Mouse (Mus musculus) midbrain, embryonic 14.5 days (tissue): ENCODE results near the gene Smad1. TPM values are rescaled to one million over a fixed set of nuclear protein-coding genes. Genes with fewer than 3 reads are reported as not detected.

Experiments used
- ATAC-seq: fragments of 200-750 bp; cut with Nextera tagmentation; 2 replicates; pipeline ENCODE4 v1.8.0; 2017; ENCODE audit warnings: moderate number of reproducible peaks, moderate library complexity; ENCODE audit not compliant: low FRiP score, low TSS enrichment
- DNase-seq: peaks from one replicate; pipeline ENCODE4 v3.0.0-alpha.2; 2015
- H3K27ac ChIP-seq: fragments of 300-500 bp; sonication (generic); replicated peaks from 2 replicates; pipeline ENCODE4 v1.5.1; 2014; ENCODE audit warnings: mild to moderate bottlenecking, low read depth, low read length, moderate library complexity
- H3K27me3 ChIP-seq: fragments of 300-500 bp; sonication (generic); 2 replicates; pipeline ENCODE4 v1.6.1; 2014; ENCODE audit warnings: low read length, control low read depth, mixed read lengths; ENCODE audit not compliant: control insufficient read depth, insufficient read depth
- H3K36me3 ChIP-seq: fragments of 300-500 bp; sonication (generic); 2 replicates; pipeline ENCODE4 v1.6.1; 2014; ENCODE audit warnings: low read length, control low read depth; ENCODE audit not compliant: control insufficient read depth, insufficient read depth
- H3K4me1 ChIP-seq: fragments of 300-500 bp; sonication (generic); 2 replicates; pipeline ENCODE4 v1.6.1; 2014; ENCODE audit warnings: mild to moderate bottlenecking, antibody characterized with exemption, low read length, control low read depth; ENCODE audit not compliant: control insufficient read depth, insufficient read depth
- H3K4me2 ChIP-seq: fragments of 300-500 bp; sonication (generic); 2 replicates; pipeline ENCODE4 v1.6.1; 2014; ENCODE audit warnings: mild to moderate bottlenecking, low read length, moderate library complexity
- H3K4me3 ChIP-seq: fragments of 300-500 bp; sonication (generic); replicated peaks from 2 replicates; pipeline ENCODE4 v1.5.1; 2014; ENCODE audit warnings: low read depth, low read length
- H3K9ac ChIP-seq: fragments of 300-500 bp; sonication (generic); replicated peaks from 2 replicates; pipeline ENCODE4 v1.6.1; 2014; ENCODE audit warnings: mild to moderate bottlenecking, low read length, moderate library complexity
- H3K9me3 ChIP-seq: fragments of 300-500 bp; sonication (generic); 2 replicates; pipeline ENCODE4 v1.6.1; 2016; ENCODE audit warnings: low read length, control low read depth, mixed read lengths; ENCODE audit not compliant: control insufficient read depth
- WGBS: fragments of 180-500 bp; shearing (Covaris S2); extraction: QIAGEN DNeasy Blood & Tissue Kit; methylation state at CpG from one replicate; pipeline ENCODE4 v1.1.7; 2014; 5-methylcytosine and 5-hydroxymethylcytosine counted together
- polyA plus RNA-seq: library from polyadenylated mRNA; unstranded; fragments of >200 nt; fragmentation: Nextera tagmentation; extraction: Ambion mirVana; gene quantifications from 2 replicates; pipeline ENCODE4 v1.2.1, GENCODE M21; 2014

The Smad1 gene
- polyA plus RNA-seq, 1 experiment from 2014 or later: 82.4 TPM

GRCm38 (mm10) chr8:79376648-79377047 lies 22.7 kb downstream of the Smad1 start:
- no peak for DNase-seq
- H3K4me1 ChIP-seq: peaks cover 6% of the 10 kb centered on the region
- H3K27ac ChIP-seq: no peak overlapping the region
- H3K4me3 ChIP-seq: no peak overlapping the region
- no peak for ATAC-seq
- H3K27me3 ChIP-seq: no peaks in the 10 kb centered on the region
- H3K36me3 ChIP-seq: peaks cover 9% of the 10 kb centered on the region
- no peaks in the 10 kb centered on the region for H3K9me3 ChIP-seq
- H3K9ac ChIP-seq: no peak overlapping the region
- 95% methylated on average over 9 of the region's 9 CpGs for WGBS
- no peak overlapping the region for H3K4me2 ChIP-seq

- Histone ChIP-seq H3K4me2 (no peak overlapping the region), H3K9me3 (no peaks in the 10 kb centered on the region), H3K9ac (no peak overlapping the region), H3K27ac (no peak overlapping the region), H3K27me3 (no peaks in the 10 kb centered on the region), H3K4me3 (no peak overlapping the region), H3K36me3 (peaks cover 18% of the 10 kb centered on the region), H3K4me1 (no peaks in the 10 kb centered on the region)
- DNase-seq (no peak), ATAC-seq (no peak)
- 77% methylated on average over 5 of the region's 5 CpGs for WGBS
Measured at GRCm38 (mm10) chr8:79375775-79376123, 23.6 kb downstream of the Smad1 start.

- no peak overlapping the region for H3K9ac ChIP-seq
- ATAC-seq: no peak
- WGBS: 79% methylated on average over 13 of the region's 13 CpGs
- no peaks in the 10 kb centered on the region for H3K27me3 ChIP-seq
- H3K9me3 ChIP-seq: no peaks in the 10 kb centered on the region
- H3K27ac ChIP-seq: no peak overlapping the region
- DNase-seq: no peak
- no peak overlapping the region for H3K4me2 ChIP-seq
- H3K4me1 ChIP-seq: no peaks in the 10 kb centered on the region
- peaks cover 23% of the 10 kb centered on the region for H3K36me3 ChIP-seq
- no peak overlapping the region for H3K4me3 ChIP-seq
Measured at GRCm38 (mm10) chr8:79375074-79375774, 24.1 kb downstream of the Smad1 start.

GRCm38 (mm10) chr8:79374410-79374809 lies 24.9 kb downstream of the Smad1 start:
- Histone ChIP-seq H3K4me2 (no peak overlapping the region), H3K27me3 (no peaks in the 10 kb centered on the region), H3K9me3 (no peaks in the 10 kb centered on the region), H3K4me1 (no peaks in the 10 kb centered on the region), H3K27ac (no peak overlapping the region; the same call in 1 of the 2 replicates), H3K9ac (no peak overlapping the region), H3K4me3 (no peak overlapping the region), H3K36me3 (peaks cover 32% of the 10 kb centered on the region)
- ATAC-seq: no peak
- 84% methylated on average over 5 of the region's 5 CpGs for WGBS
- no peak for DNase-seq

- Histone ChIP-seq H3K27ac (no peak overlapping the region), H3K27me3 (no peaks in the 10 kb centered on the region), H3K9me3 (no peaks in the 10 kb centered on the region), H3K4me2 (no peak overlapping the region), H3K36me3 (peaks cover 39% of the 10 kb centered on the region), H3K4me1 (no peaks in the 10 kb centered on the region), H3K9ac (no peak overlapping the region), H3K4me3 (no peak overlapping the region)
- DNase-seq (no peak), ATAC-seq (no peak)
- WGBS: 95% methylated on average over 6 of the region's 6 CpGs
Measured at GRCm38 (mm10) chr8:79373563-79373962, 25.8 kb downstream of the Smad1 start.

GRCm38 (mm10) chr8:79372960-79373359 lies 26.4 kb downstream of the Smad1 start:
- H3K9me3 ChIP-seq: no peaks in the 10 kb centered on the region
- no peak overlapping the region for H3K9ac ChIP-seq
- peaks cover 45% of the 10 kb centered on the region for H3K36me3 ChIP-seq
- H3K4me3 ChIP-seq: no peak overlapping the region
- no peak overlapping the region for H3K4me2 ChIP-seq
- H3K27me3 ChIP-seq: no peaks in the 10 kb centered on the region
- no peaks in the 10 kb centered on the region for H3K4me1 ChIP-seq
- 88% methylated on average over 8 of the region's 8 CpGs for WGBS
- H3K27ac ChIP-seq: no peak overlapping the region
- ATAC-seq (no peak), DNase-seq (no peak)

GRCm38 (mm10) chr8:79372521-79372920 lies 26.8 kb downstream of the Smad1 start:
- Histone ChIP-seq H3K4me3 (no peak overlapping the region), H3K27me3 (no peaks in the 10 kb centered on the region), H3K4me2 (no peak overlapping the region), H3K27ac (no peak overlapping the region), H3K36me3 (peaks cover 47% of the 10 kb centered on the region), H3K9ac (no peak overlapping the region), H3K4me1 (no peaks in the 10 kb centered on the region), H3K9me3 (no peaks in the 10 kb centered on the region)
- ATAC-seq (0 out of 2 replicates have a peak, but pooled peaks have one; percentile 22), DNase-seq (no peak)
- WGBS: 79% methylated on average over 9 of the region's 9 CpGs

- Histone ChIP-seq H3K9me3 (no peaks in the 10 kb centered on the region), H3K27me3 (no peaks in the 10 kb centered on the region), H3K27ac (no peak overlapping the region), H3K9ac (no peak overlapping the region), H3K4me1 (no peaks in the 10 kb centered on the region), H3K4me2 (no peak overlapping the region), H3K4me3 (no peak overlapping the region), H3K36me3 (peaks cover 43% of the 10 kb centered on the region)
- no peak for ATAC-seq
- WGBS: 81% methylated on average over 9 of the region's 9 CpGs
- no peak for DNase-seq
Measured at GRCm38 (mm10) chr8:79372084-79372483, 27.2 kb downstream of the Smad1 start.

- no peaks in the 10 kb centered on the region for H3K4me1 ChIP-seq
Measured at GRCm38 (mm10) chr8:79370646-79371290, 28.6 kb downstream of the Smad1 start.

More at GRCm38 (mm10) chr8:79370646-79371290, 28.6 kb downstream of the Smad1 start:
- H3K36me3 ChIP-seq: peaks cover 44% of the 10 kb centered on the region
- ATAC-seq (no peak), DNase-seq (no peak)
- WGBS: 91% methylated on average over 12 of the region's 12 CpGs
- no peak overlapping the region for H3K4me3 ChIP-seq
- H3K9ac ChIP-seq: no peak overlapping the region
- H3K27me3 ChIP-seq: no peaks in the 10 kb centered on the region
- no peaks in the 10 kb centered on the region for H3K9me3 ChIP-seq
- no peak overlapping the region for H3K27ac ChIP-seq
- H3K4me2 ChIP-seq: no peak overlapping the region
